Mouse (Mus musculus) ES-Bruce4 (cell line): ENCODE results near the gene Sbf1. TPM values are rescaled to one million over a fixed set of nuclear protein-coding genes. Genes with fewer than 3 reads are reported as not detected.

Source experiments
- H3K27ac ChIP-seq: 2 replicates; pipeline ENCODE4 v1.5.1; 2012; ENCODE audit warnings: low read length, inconsistent platforms; ENCODE audit not compliant: insufficient read depth
- H3K27me3 ChIP-seq: 2 replicates; pipeline ENCODE4 v1.6.1; 2012; ENCODE audit warnings: mild to moderate bottlenecking, low read length, inconsistent platforms; ENCODE audit not compliant: control insufficient read depth, poor library complexity, insufficient read depth, severe bottlenecking
- H3K36me3 ChIP-seq: 2 replicates; pipeline ENCODE4 v1.6.1; 2012; ENCODE audit warnings: inconsistent platforms, mild to moderate bottlenecking, low read length, moderate library complexity; ENCODE audit not compliant: control insufficient read depth, poor library complexity, insufficient read depth, severe bottlenecking
- H3K4me1 ChIP-seq: one replicate; pipeline ENCODE4 v1.8.1; 2011; ENCODE audit warnings: low read length; ENCODE audit not compliant: control insufficient read depth, insufficient read depth
- H3K4me3 ChIP-seq: 2 replicates; pipeline ENCODE4 v1.5.1; 2011; ENCODE audit warnings: low read depth, mild to moderate bottlenecking, low read length
- H3K9ac ChIP-seq: 2 replicates; pipeline ENCODE4 v1.6.1; 2012; ENCODE audit warnings: low read depth, mild to moderate bottlenecking, inconsistent platforms; ENCODE audit not compliant: poor library complexity, severe bottlenecking
- H3K9me3 ChIP-seq: replicated peaks from 2 replicates; pipeline ENCODE4 v1.6.1; 2012; ENCODE audit warnings: mild to moderate bottlenecking, low read length, inconsistent platforms; ENCODE audit not compliant: control insufficient read depth, poor library complexity, insufficient read depth, severe bottlenecking
- CTCF ChIP-seq: IDR thresholded peaks from one replicate; pipeline ENCODE4 v1.8.1; 2011; ENCODE audit warnings: low read depth, low read length
- EP300 ChIP-seq: IDR thresholded peaks from 2 replicates; pipeline ENCODE4 v1.6.1; 2011; ENCODE audit warnings: low read depth, low read length; ENCODE audit not compliant: insufficient read depth
- POLR2A ChIP-seq: IDR thresholded peaks from one replicate; pipeline ENCODE4 v1.8.1; 2011; ENCODE audit warnings: low read length; ENCODE audit not compliant: insufficient read depth
- polyA plus RNA-seq: library from polyadenylated mRNA; stranded (reverse); fragments of >200 nt; gene quantifications from 2 replicates; pipeline ENCODE4 v1.2.4, GENCODE M21; 2011; ENCODE audit warnings: low read depth; ENCODE audit not compliant: missing spikeins, insufficient read depth, insufficient read length

Sbf1 gene
- polyA plus RNA-seq, 1 experiment, result 51.5 TPM

DNA sequence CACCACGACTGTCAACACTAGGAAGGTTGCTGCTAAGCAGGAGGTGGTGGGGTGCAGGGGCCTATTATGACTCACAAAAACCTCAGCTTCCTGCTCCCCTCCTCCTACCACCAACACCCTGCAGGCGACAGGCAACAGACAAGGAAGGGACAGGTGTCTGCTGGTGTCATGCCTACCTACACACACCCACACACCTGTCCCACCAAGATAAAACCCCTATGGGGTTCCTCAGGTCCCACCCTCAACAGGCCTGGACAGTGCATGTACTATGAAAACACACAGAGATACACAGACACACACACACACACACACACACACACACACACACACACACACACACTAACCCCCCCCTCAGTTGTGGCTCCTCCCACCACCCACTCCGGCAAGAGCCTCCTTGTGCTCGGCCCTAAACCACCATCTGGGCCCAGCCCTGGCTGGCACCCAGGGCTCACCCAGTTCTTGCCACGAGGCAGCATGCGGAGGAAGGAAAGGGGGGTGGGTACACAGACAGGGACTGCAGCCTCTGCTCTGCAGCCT, 5.1 kb downstream of the Sbf1 start:
- H3K4me1 ChIP-seq, result no peaks in the 10 kb centered on the region
- H3K9ac ChIP-seq, result no peak overlapping the region
- no peak overlapping the region for H3K4me3 ChIP-seq
- no peaks in the 10 kb centered on the region for H3K9me3 ChIP-seq
- H3K27ac ChIP-seq, result no peak overlapping the region
- TF ChIP-seq POLR2A (no peak), CTCF (no peak), EP300 (no peak)
- H3K27me3 ChIP-seq, result no peaks in the 10 kb centered on the region
- H3K36me3 ChIP-seq, result no peaks in the 10 kb centered on the region

DNA sequence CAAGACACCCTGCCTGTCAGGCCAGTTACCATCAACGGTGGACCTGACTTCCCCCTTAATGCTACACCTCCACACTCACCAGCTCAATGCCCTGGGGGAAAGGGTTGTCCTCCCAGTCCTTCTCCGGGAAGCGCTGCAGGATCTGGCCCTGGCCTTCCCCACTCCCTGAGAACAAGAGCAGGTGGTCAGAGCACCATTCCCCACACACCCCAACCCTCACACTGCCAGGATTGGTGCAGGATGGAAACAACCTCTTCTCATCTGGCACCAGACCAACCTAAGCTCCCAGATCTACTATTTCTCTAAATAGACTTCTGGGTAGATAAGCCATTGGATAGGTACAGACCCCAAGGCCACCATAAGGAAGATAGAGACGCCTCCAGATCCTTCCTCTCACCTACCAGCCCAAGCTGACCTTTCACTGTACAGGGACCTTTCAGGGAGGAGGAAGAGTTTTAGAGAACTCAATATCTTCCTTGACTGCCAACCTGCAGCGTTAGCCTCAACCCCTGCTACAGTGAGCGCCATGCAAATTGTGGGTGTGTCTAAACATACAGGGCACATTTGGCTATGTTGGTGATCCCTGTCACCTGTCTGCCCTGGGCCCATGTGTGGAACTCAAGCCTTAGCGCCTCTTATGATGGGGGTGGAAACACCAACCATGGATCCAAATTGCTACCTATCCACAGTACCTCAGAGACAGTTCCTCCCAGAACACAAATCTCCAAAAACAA, 6.5 kb downstream of the Sbf1 start:
- Histone ChIP-seq H3K4me3 (no peak overlapping the region), H3K9ac (no peak overlapping the region), H3K4me1 (no peaks in the 10 kb centered on the region), H3K36me3 (no peaks in the 10 kb centered on the region), H3K9me3 (no peaks in the 10 kb centered on the region), H3K27me3 (no peaks in the 10 kb centered on the region), H3K27ac (no peak overlapping the region)
- no peak for TF ChIP-seq EP300
- TF ChIP-seq CTCF, result no peak
- no peak for TF ChIP-seq POLR2A

GRCm38 (mm10) chr15:89307461-89307860, 7.7 kb downstream of the Sbf1 start:
- TF ChIP-seq POLR2A (no peak), EP300 (no peak), CTCF (no peak)
- H3K9me3 ChIP-seq, result no peaks in the 10 kb centered on the region
- H3K27me3 ChIP-seq, result no peaks in the 10 kb centered on the region
- no peak overlapping the region for H3K27ac ChIP-seq
- no peaks in the 10 kb centered on the region for H3K4me1 ChIP-seq
- H3K36me3 ChIP-seq, result peaks cover 5% of the 10 kb centered on the region; the same call in 1 of the 2 replicates
- H3K4me3 ChIP-seq, result no peak overlapping the region
- H3K9ac ChIP-seq, result no peak overlapping the region

- Histone ChIP-seq H3K9me3 (no peaks in the 10 kb centered on the region), H3K27me3 (no peaks in the 10 kb centered on the region), H3K9ac (no peak overlapping the region), H3K36me3 (peaks cover 8% of the 10 kb centered on the region; the same call in 1 of the 2 replicates), H3K4me1 (no peaks in the 10 kb centered on the region), H3K4me3 (no peak overlapping the region), H3K27ac (no peak overlapping the region)
- TF ChIP-seq POLR2A (no peak), CTCF (no peak), EP300 (no peak)
Observed at GRCm38 (mm10) chr15:89305966-89306365, 9.1 kb downstream of the Sbf1 start.

DNA sequence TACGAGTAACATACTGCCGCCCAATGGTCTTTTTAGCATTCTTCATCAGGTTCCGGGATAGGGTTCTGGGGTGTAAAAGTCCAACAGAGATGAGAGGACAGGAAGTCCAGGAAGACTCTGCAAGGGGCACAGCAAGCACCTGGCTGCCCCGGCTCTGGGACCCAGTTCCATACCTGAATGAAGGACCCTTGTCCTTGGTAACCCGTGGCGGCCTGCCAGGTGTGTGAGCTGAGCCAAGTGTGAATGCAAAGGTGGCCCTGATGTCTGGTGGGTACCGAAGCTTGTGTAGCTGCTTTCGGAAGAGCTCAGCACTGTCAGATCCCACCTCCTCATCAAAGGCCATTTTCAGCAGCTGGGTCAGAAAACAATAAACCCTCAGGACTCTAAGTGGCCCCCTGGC, 14.5 kb downstream of the Sbf1 start:
- no peak overlapping the region for H3K27ac ChIP-seq
- H3K9me3 ChIP-seq, result no peaks in the 10 kb centered on the region
- H3K9ac ChIP-seq, result no peak overlapping the region
- H3K36me3 ChIP-seq, result peaks cover 15% of the 10 kb centered on the region
- H3K4me3 ChIP-seq, result no peak overlapping the region
- no peaks in the 10 kb centered on the region for H3K27me3 ChIP-seq
- no peaks in the 10 kb centered on the region for H3K4me1 ChIP-seq
- no peak for TF ChIP-seq CTCF
- TF ChIP-seq EP300, result no peak
- TF ChIP-seq POLR2A, result no peak

GRCm38 (mm10) chr15:89300180-89300579, 14.9 kb downstream of the Sbf1 start:
- H3K9me3 ChIP-seq, result no peaks in the 10 kb centered on the region
- no peak overlapping the region for H3K4me3 ChIP-seq
- peaks cover 15% of the 10 kb centered on the region for H3K36me3 ChIP-seq
- no peaks in the 10 kb centered on the region for H3K4me1 ChIP-seq
- no peak for TF ChIP-seq CTCF
- no peak for TF ChIP-seq EP300
- no peak for TF ChIP-seq POLR2A
- H3K9ac ChIP-seq, result no peak overlapping the region
- no peaks in the 10 kb centered on the region for H3K27me3 ChIP-seq
- no peak overlapping the region for H3K27ac ChIP-seq
